Mouse (Mus musculus): ENCODE measurements around the gene Ddx51.

DNA sequence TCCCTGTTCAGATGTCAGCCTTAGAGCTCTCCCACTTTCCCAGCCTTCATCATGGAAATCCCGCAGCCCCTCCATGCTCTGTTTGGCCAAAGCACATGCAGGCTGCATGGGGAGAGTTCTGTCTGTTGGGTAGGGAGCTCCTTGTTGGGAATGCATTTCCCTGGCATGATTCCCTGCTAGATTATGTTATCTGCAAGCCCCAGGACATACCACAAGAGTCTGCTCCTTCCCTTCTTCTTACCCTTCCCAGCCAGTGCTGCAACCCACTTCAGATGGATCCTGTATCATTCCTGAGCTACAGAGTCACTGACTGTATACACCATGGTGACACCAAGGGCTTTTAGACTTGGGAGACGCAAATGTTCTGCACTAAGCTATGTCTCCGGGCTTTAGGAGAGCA is 43.8 kb upstream of the Ddx51 start:
- TF ChIP-seq CTCF (IDR thresholded peaks at IDR 0.05; ENCODE audit: low read depth) (no peak), EP300 (optimal IDR thresholded peaks at IDR 0.05) (no peak)

All from stomach, postnatal 0 days (tissue).